Mouse (Mus musculus): ENCODE data around the gene Ube2cbp. TPM values are rescaled to one million over a fixed set of nuclear protein-coding genes. Genes with fewer than 3 reads are reported as not detected.

Ube2cbp gene
- polyA plus RNA-seq, 1 experiment: 1.1 TPM

DNA sequence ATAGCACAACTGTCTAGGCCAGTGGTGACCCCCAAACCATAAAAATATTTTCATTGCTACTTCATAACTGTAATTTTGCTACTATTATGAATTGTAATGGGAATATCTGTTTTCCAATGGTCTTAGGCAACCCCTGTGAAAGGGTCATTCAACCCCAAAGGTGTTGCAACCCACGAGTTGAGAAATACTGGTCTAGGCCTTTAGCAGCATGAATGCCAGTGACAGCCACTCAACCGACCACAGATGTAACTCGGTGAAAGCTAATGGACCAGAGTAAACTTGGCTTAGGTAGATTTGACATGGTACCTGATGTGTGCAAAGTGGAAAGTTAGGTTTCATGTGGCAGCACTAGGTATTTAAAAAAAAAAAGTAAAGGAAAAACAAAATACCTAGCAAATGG lies 108.9 kb downstream of the Ube2cbp start:
- H3K4me3 ChIP-seq (ENCODE audit: low read depth, low read length): no peak overlapping the region
- H3K27ac ChIP-seq (ENCODE audit: insufficient read depth, low read depth, low read length): no peak overlapping the region
- WGBS: 75% methylated on average over 3 of the region's 3 CpGs
- TF ChIP-seq CTCF (IDR thresholded peaks at IDR 0.05; ENCODE audit: extremely low read depth, insufficient read length, insufficient replicate concordance, low read depth, low read length): no peak
- no peak for TF ChIP-seq POLR2A (IDR thresholded peaks at IDR 0.05; ENCODE audit: low read depth, low read length)
- no peaks in the 10 kb centered on the region for H3K36me3 ChIP-seq (ENCODE audit: control insufficient read depth, insufficient read depth, low read length)
- H3K27me3 ChIP-seq (ENCODE audit: control insufficient read depth, insufficient read depth, low read length): no peaks in the 10 kb centered on the region; the same call in 1 of the 2 replicates
- no peaks in the 10 kb centered on the region for H3K4me1 ChIP-seq (ENCODE audit: control insufficient read depth, insufficient read depth, insufficient read length, low read length)

GRCm38 (mm10) chr9:86351491-86351890 lies 113.3 kb downstream of the Ube2cbp start:
- 79% methylated on average over 3 of the region's 3 CpGs for WGBS
- Histone ChIP-seq H3K4me3 (ENCODE audit: low read depth, low read length) (no peak overlapping the region), H3K27me3 (ENCODE audit: control insufficient read depth, insufficient read depth, low read length) (no peaks in the 10 kb centered on the region), H3K27ac (ENCODE audit: insufficient read depth, low read depth, low read length) (no peak overlapping the region), H3K4me1 (ENCODE audit: control insufficient read depth, insufficient read depth, insufficient read length, low read length) (no peaks in the 10 kb centered on the region), H3K36me3 (ENCODE audit: control insufficient read depth, insufficient read depth, low read length) (no peaks in the 10 kb centered on the region)
- no peak for TF ChIP-seq CTCF (IDR thresholded peaks at IDR 0.05; ENCODE audit: extremely low read depth, insufficient read length, insufficient replicate concordance, low read depth, low read length)
- TF ChIP-seq POLR2A (IDR thresholded peaks at IDR 0.05; ENCODE audit: low read depth, low read length): no peak

DNA sequence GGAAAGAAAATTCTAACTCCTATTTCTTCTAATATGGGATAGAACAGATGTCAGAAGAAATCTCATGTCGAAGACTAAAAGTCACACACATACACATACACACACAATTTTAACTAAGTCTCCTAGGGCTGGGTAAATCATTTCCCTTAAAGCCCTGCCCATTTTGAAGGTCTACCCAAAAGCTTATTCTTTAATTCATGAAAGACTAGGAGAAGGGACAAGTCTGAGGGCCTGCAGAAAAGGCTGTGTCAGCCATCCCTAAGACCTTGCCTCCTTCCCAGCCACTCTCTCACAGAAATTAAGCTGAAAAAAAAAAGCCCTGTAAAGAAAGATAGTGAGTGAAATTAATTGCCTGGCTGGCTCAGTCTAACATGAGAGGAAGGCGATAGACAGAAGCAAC lies 128.0 kb downstream of the Ube2cbp start:
- H3K27ac ChIP-seq (ENCODE audit: insufficient read depth, low read depth, low read length): no peak overlapping the region
- no peaks in the 10 kb centered on the region for H3K27me3 ChIP-seq (ENCODE audit: control insufficient read depth, insufficient read depth, low read length)
- H3K4me1 ChIP-seq (ENCODE audit: control insufficient read depth, insufficient read depth, insufficient read length, low read length): peaks cover 2% of the 10 kb centered on the region; the same call in 1 of the 2 replicates
- WGBS: 81% methylated on average over 2 of the region's 2 CpGs
- TF ChIP-seq CTCF (IDR thresholded peaks at IDR 0.05; ENCODE audit: extremely low read depth, insufficient read length, insufficient replicate concordance, low read depth, low read length) (no peak), POLR2A (IDR thresholded peaks at IDR 0.05; ENCODE audit: low read depth, low read length) (no peak)
- H3K4me3 ChIP-seq (ENCODE audit: low read depth, low read length): no peak overlapping the region
- H3K36me3 ChIP-seq (ENCODE audit: control insufficient read depth, insufficient read depth, low read length): no peaks in the 10 kb centered on the region

- Histone ChIP-seq H3K4me3 (ENCODE audit: low read depth, low read length) (no peak overlapping the region), H3K27ac (ENCODE audit: insufficient read depth, low read depth, low read length) (no peak overlapping the region), H3K4me1 (ENCODE audit: control insufficient read depth, insufficient read depth, insufficient read length, low read length) (peaks cover 2% of the 10 kb centered on the region; the same call in 1 of the 2 replicates), H3K27me3 (ENCODE audit: control insufficient read depth, insufficient read depth, low read length) (no peaks in the 10 kb centered on the region), H3K36me3 (ENCODE audit: control insufficient read depth, insufficient read depth, low read length) (no peaks in the 10 kb centered on the region)
- TF ChIP-seq CTCF (IDR thresholded peaks at IDR 0.05; ENCODE audit: extremely low read depth, insufficient read length, insufficient replicate concordance, low read depth, low read length) (no peak), POLR2A (IDR thresholded peaks at IDR 0.05; ENCODE audit: low read depth, low read length) (no peak)
- 25% methylated on average over 3 of the region's 3 CpGs for WGBS
Observed at GRCm38 (mm10) chr9:86336361-86336760, 128.4 kb downstream of the Ube2cbp start.

- no peaks in the 10 kb centered on the region for H3K27me3 ChIP-seq (ENCODE audit: control insufficient read depth, insufficient read depth, low read length)
- TF ChIP-seq CTCF (IDR thresholded peaks at IDR 0.05; ENCODE audit: extremely low read depth, insufficient read length, insufficient replicate concordance, low read depth, low read length) (no peak), POLR2A (IDR thresholded peaks at IDR 0.05; ENCODE audit: low read depth, low read length) (no peak)
- H3K36me3 ChIP-seq (ENCODE audit: control insufficient read depth, insufficient read depth, low read length): no peaks in the 10 kb centered on the region
- peaks cover 2% of the 10 kb centered on the region; the same call in 1 of the 2 replicates for H3K4me1 ChIP-seq (ENCODE audit: control insufficient read depth, insufficient read depth, insufficient read length, low read length)
- WGBS: 38% methylated on average over 4 of the region's 4 CpGs
- H3K4me3 ChIP-seq (ENCODE audit: low read depth, low read length): no peak overlapping the region
- H3K27ac ChIP-seq (ENCODE audit: insufficient read depth, low read depth, low read length): no peak overlapping the region
Observed at GRCm38 (mm10) chr9:86335588-86335987, 129.2 kb downstream of the Ube2cbp start.

- no peaks in the 10 kb centered on the region for H3K27me3 ChIP-seq (ENCODE audit: control insufficient read depth, insufficient read depth, low read length)
- H3K27ac ChIP-seq (ENCODE audit: insufficient read depth, low read depth, low read length): no peak overlapping the region
- H3K36me3 ChIP-seq (ENCODE audit: control insufficient read depth, insufficient read depth, low read length): no peaks in the 10 kb centered on the region
- peaks cover 2% of the 10 kb centered on the region; the same call in 1 of the 2 replicates for H3K4me1 ChIP-seq (ENCODE audit: control insufficient read depth, insufficient read depth, insufficient read length, low read length)
- no peak for TF ChIP-seq CTCF (IDR thresholded peaks at IDR 0.05; ENCODE audit: extremely low read depth, insufficient read length, insufficient replicate concordance, low read depth, low read length)
- no peak for TF ChIP-seq POLR2A (IDR thresholded peaks at IDR 0.05; ENCODE audit: low read depth, low read length)
- H3K4me3 ChIP-seq (ENCODE audit: low read depth, low read length): no peak overlapping the region
- 92% methylated on average over 5 of the region's 5 CpGs for WGBS
Observed at GRCm38 (mm10) chr9:86334357-86334756, 130.4 kb downstream of the Ube2cbp start.

- WGBS: 96% methylated on average over 3 of the region's 3 CpGs
- Histone ChIP-seq H3K27ac (ENCODE audit: insufficient read depth, low read depth, low read length) (no peak overlapping the region), H3K4me1 (ENCODE audit: control insufficient read depth, insufficient read depth, insufficient read length, low read length) (peaks cover 2% of the 10 kb centered on the region; the same call in 1 of the 2 replicates), H3K4me3 (ENCODE audit: low read depth, low read length) (no peak overlapping the region), H3K36me3 (ENCODE audit: control insufficient read depth, insufficient read depth, low read length) (no peaks in the 10 kb centered on the region), H3K27me3 (ENCODE audit: control insufficient read depth, insufficient read depth, low read length) (no peaks in the 10 kb centered on the region)
- TF ChIP-seq POLR2A (IDR thresholded peaks at IDR 0.05; ENCODE audit: low read depth, low read length) (no peak), CTCF (IDR thresholded peaks at IDR 0.05; ENCODE audit: extremely low read depth, insufficient read length, insufficient replicate concordance, low read depth, low read length) (no peak)
Observed at GRCm38 (mm10) chr9:86330591-86330990, 134.2 kb downstream of the Ube2cbp start.

Measured in small intestine, adult 2 months (tissue).